Mouse (Mus musculus) forebrain, embryonic 11.5 days (tissue): ENCODE results near the gene Gm20388. TPM values are rescaled to one million over a fixed set of nuclear protein-coding genes. Genes with fewer than 3 reads are reported as not detected.
"Not testable (repeated sequence)": the region's sequence is repeated elsewhere in the genome, so short reads cannot be mapped to it uniquely, and the experiment has no call there.

Source experiments
- ATAC-seq: fragments of 200-750 bp; cut with Nextera tagmentation; replicated peaks from 2 replicates; pipeline ENCODE4 v1.8.0; 2017; ENCODE audit warnings: moderate TSS enrichment; ENCODE audit not compliant: low FRiP score
- DNase-seq: peaks from one replicate; pipeline ENCODE4 v3.0.0-alpha.2; 2017; ENCODE audit warnings: low spot score
- H3K27ac ChIP-seq: fragments of 300-500 bp; sonication (generic); 2 replicates; pipeline ENCODE4 v1.5.1; 2014; ENCODE audit warnings: low read depth, low read length
- H3K27me3 ChIP-seq: fragments of 300-500 bp; sonication (generic); 2 replicates; pipeline ENCODE4 v1.6.1; 2014; ENCODE audit warnings: mild to moderate bottlenecking, low read length, mixed read lengths; ENCODE audit not compliant: control insufficient read depth, insufficient read depth
- H3K36me3 ChIP-seq: fragments of 300-500 bp; sonication (generic); 2 replicates; pipeline ENCODE4 v1.6.1; 2014; ENCODE audit warnings: mild to moderate bottlenecking, low read length, moderate library complexity, mixed read lengths; ENCODE audit not compliant: control insufficient read depth, insufficient read depth
- H3K4me1 ChIP-seq: fragments of 300-500 bp; sonication (generic); replicated peaks from 2 replicates; pipeline ENCODE4 v1.6.1; 2014; ENCODE audit warnings: low read length, mixed read lengths; ENCODE audit not compliant: control insufficient read depth, insufficient read depth
- H3K4me2 ChIP-seq: fragments of 300-500 bp; sonication (generic); 2 replicates; pipeline ENCODE4 v1.6.1; 2014; ENCODE audit warnings: low read depth, mild to moderate bottlenecking, low read length, moderate library complexity, mixed read lengths; ENCODE audit not compliant: severe bottlenecking
- H3K4me3 ChIP-seq: fragments of 300-500 bp; sonication (generic); 2 replicates; pipeline ENCODE4 v1.5.1; 2014; ENCODE audit warnings: low read depth, low read length
- H3K9ac ChIP-seq: fragments of 300-500 bp; sonication (generic); 2 replicates; pipeline ENCODE4 v1.6.1; 2014; ENCODE audit warnings: low read length
- H3K9me3 ChIP-seq: fragments of 300-500 bp; sonication (generic); 2 replicates; pipeline ENCODE4 v1.6.1; 2016; ENCODE audit warnings: low read length, mixed read lengths; ENCODE audit not compliant: control insufficient read depth
- WGBS: fragments of 180-500 bp; shearing (Covaris S2); extraction: QIAGEN DNeasy Blood & Tissue Kit; methylation state at CpG from one replicate; pipeline ENCODE4 v1.1.7; 2014; 5-methylcytosine and 5-hydroxymethylcytosine counted together
- polyA plus RNA-seq: library from polyadenylated mRNA; unstranded; fragments of >200 nt; fragmentation: Nextera tagmentation; extraction: Ambion mirVana; gene quantifications from 2 replicates; pipeline ENCODE4 v1.2.1, GENCODE M21; 2014

Gene Gm20388
- polyA plus RNA-seq, 1 experiment from 2014 or later = not detected

DNA sequence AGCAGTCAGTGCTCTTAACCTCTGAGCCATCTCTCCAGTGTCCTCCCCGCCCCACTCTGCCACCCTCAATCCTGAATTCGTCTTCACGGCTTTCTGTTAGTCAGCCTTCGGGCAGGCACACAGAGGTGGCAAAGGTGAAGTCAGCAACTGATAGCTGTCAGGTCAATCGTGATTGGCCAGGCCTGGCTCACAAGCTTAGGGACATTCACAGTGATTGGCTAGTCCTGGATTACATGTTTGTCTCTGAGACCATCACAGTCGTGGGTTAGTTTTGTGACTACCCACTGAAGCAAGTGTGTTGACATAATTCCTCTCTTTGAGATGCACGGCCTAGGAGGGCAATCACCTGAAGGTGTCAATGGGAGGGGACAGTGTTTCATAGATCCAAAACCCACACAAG, 3542.7 kb downstream of the Gm20388 start:
- Histone ChIP-seq H3K27me3 (no peaks in the 10 kb centered on the region), H3K4me3 (no peak overlapping the region), H3K4me1 (no peaks in the 10 kb centered on the region), H3K9me3 (no peaks in the 10 kb centered on the region), H3K36me3 (no peaks in the 10 kb centered on the region; the same call in 1 of the 2 replicates), H3K27ac (no peak overlapping the region), H3K9ac (no peak overlapping the region), H3K4me2 (no peak overlapping the region)
- WGBS = 85% methylated on average over 7 of the region's 7 CpGs
- ATAC-seq (no peak), DNase-seq (no peak)

DNA sequence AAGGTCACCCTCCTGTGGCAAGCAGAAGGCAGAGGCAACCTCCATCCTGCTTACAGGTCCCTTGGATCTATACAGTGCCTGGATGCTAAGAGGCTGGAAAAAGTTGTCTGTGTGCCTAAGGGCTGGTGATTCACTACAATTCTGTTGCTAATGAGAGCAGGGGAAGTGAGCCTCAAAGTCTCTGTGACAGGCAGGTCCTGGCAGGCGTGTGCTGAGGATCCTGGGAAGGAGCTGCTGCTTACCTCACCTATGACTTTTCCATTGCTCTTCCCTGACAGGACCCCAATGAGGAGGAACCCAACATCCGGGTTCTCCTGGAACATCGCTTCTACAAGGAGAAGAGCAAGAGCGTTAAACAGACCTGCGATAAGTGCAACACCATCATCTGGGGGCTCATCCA, 3543.3 kb downstream of the Gm20388 start:
- H3K4me1 ChIP-seq = no peaks in the 10 kb centered on the region
- no peaks in the 10 kb centered on the region; the same call in 1 of the 2 replicates for H3K36me3 ChIP-seq
- no peaks in the 10 kb centered on the region for H3K27me3 ChIP-seq
- ATAC-seq = no peak
- H3K9ac ChIP-seq = no peak overlapping the region
- 81% methylated on average over 5 of the region's 5 CpGs for WGBS
- H3K27ac ChIP-seq = no peak overlapping the region
- no peak overlapping the region for H3K4me2 ChIP-seq
- no peaks in the 10 kb centered on the region for H3K9me3 ChIP-seq
- no peak overlapping the region for H3K4me3 ChIP-seq
- no peak for DNase-seq

DNA sequence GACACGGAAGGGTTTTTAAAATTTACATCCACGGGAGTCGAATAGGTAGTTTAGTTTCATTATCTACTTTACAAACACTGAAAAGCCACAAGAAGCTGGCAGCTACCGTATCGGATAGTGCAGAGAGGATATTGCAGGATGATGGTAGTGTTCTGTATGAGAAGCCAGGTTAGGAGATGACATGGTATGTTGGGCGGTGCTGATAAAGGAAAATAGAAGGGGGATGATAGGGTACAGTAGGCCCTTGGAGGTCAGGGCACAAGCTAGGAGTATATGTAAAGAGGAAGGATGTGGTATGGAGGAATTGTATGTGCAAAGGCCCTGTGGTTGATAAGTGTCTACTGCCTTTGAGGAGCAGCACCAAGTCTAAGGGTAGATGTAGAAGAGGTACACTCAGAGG, 3543.9 kb downstream of the Gm20388 start:
- Histone ChIP-seq H3K4me1 (no peaks in the 10 kb centered on the region), H3K36me3 (peaks cover 2% of the 10 kb centered on the region; the same call in 1 of the 2 replicates), H3K4me2 (no peak overlapping the region), H3K27ac (no peak overlapping the region), H3K9ac (no peak overlapping the region), H3K27me3 (no peaks in the 10 kb centered on the region), H3K4me3 (no peak overlapping the region), H3K9me3 (no peaks in the 10 kb centered on the region)
- no peak for ATAC-seq
- no peak for DNase-seq
- 94% methylated on average over 6 of the region's 6 CpGs for WGBS

DNA sequence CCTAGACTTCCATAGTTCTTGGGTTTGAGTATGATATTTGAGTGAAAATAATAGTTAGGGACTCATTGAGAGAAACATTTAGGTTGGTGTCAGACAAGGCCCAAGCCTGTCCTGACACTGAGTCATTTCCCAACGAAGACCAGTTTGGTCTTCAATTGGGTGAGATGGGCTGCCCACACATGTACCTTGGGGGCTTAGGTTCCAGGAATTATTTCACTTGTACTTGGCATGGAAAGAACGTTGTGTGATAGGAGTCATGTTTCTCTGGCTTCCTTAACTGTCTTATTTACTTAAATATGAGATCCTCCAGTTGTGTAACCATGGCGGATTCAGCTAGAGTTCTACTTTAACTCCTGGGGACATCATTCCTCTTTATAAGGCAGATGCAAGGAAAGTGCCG, 3553.0 kb downstream of the Gm20388 start:
- no peaks in the 10 kb centered on the region for H3K27me3 ChIP-seq
- no peaks in the 10 kb centered on the region for H3K9me3 ChIP-seq
- H3K4me2 ChIP-seq = no peak overlapping the region
- H3K9ac ChIP-seq = no peak overlapping the region
- no peak overlapping the region for H3K27ac ChIP-seq
- no peaks in the 10 kb centered on the region for H3K4me1 ChIP-seq
- no peak overlapping the region for H3K4me3 ChIP-seq
- ATAC-seq = no peak
- DNase-seq = no peak
- peaks cover 4% of the 10 kb centered on the region; the same call in 1 of the 2 replicates for H3K36me3 ChIP-seq
- 94% methylated on average over 4 of the region's 4 CpGs for WGBS

DNA sequence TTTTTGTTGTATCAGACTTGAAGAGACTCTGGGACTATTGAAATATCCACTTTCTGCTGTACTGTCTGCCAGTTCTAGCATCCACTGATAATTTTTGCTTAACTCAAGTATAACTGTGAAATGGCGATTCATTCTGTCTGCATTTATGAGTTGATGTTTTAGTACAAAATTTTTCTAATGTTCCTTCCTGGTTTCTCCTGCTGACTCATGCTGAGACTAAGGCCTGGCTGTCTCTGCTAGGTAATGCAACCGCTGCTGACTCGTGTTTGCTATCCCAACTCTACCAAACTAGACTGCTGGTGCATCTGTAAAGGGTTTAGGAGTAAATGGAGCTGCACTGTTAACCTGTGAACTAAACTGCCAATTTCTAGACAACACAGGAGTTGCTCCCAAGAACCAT, 3556.8 kb downstream of the Gm20388 start:
- Histone ChIP-seq H3K4me1 (no peaks in the 10 kb centered on the region), H3K36me3 (no peaks in the 10 kb centered on the region), H3K9ac (no peak overlapping the region), H3K4me3 (no peak overlapping the region), H3K27me3 (no peaks in the 10 kb centered on the region), H3K4me2 (no peak overlapping the region), H3K9me3 (no peaks in the 10 kb centered on the region), H3K27ac (no peak overlapping the region)
- 80% methylated on average over 3 of the region's 3 CpGs for WGBS
- no peak for DNase-seq
- no peak for ATAC-seq

DNA sequence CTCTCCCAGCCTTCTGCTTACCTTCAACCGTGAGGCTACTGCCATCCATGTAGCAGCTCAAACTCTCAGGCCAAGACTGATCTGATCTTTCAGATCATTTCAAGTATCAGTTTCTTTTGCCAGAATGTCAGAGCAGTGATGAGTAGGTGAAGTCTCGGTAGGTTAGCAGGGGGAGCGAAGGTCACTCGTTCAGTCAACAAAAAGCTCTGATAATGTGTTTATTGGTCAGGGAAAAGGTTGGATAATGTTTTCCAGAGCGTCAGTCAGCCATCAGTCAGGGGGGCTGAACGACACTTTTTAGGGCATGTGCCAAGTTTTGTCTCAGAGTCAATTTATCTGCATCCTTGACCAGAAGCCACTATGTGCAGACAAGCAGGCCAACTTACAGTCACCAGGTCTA, 3562.3 kb downstream of the Gm20388 start:
- not testable (repeated sequence) for H3K4me2 ChIP-seq, H3K36me3 ChIP-seq, H3K4me1 ChIP-seq, H3K27ac ChIP-seq, ATAC-seq, H3K9ac ChIP-seq, H3K27me3 ChIP-seq, H3K9me3 ChIP-seq, H3K4me3 ChIP-seq
- peak; percentile 13 for DNase-seq
- WGBS = 81% methylated on average over 6 of the region's 6 CpGs

DNA sequence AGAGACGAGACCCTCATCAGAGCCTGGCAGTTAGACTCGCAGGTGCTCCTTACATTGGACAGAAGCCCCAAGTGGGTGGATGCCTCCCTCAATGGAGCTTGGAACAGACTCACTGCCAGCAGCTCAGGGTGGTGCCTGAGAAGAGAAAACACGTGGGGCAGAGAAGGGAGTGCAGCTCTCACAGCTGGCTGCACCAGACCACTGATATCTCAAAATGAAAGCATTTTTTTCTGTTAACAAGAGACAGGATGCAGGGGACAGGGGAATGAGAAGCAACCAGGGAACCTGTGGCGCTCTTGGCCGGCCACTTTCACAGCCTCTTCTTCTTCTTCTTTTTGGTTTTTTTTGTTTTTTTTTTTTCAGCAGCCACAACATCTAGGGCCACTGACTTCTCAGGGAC, 3563.9 kb downstream of the Gm20388 start:
- not testable (repeated sequence) for H3K4me1 ChIP-seq, H3K4me3 ChIP-seq, H3K27ac ChIP-seq, H3K36me3 ChIP-seq, H3K4me2 ChIP-seq, H3K9me3 ChIP-seq, ATAC-seq, H3K9ac ChIP-seq, H3K27me3 ChIP-seq
- WGBS = 75% methylated on average over 5 of the region's 5 CpGs
- peak; percentile 5 for DNase-seq

DNA sequence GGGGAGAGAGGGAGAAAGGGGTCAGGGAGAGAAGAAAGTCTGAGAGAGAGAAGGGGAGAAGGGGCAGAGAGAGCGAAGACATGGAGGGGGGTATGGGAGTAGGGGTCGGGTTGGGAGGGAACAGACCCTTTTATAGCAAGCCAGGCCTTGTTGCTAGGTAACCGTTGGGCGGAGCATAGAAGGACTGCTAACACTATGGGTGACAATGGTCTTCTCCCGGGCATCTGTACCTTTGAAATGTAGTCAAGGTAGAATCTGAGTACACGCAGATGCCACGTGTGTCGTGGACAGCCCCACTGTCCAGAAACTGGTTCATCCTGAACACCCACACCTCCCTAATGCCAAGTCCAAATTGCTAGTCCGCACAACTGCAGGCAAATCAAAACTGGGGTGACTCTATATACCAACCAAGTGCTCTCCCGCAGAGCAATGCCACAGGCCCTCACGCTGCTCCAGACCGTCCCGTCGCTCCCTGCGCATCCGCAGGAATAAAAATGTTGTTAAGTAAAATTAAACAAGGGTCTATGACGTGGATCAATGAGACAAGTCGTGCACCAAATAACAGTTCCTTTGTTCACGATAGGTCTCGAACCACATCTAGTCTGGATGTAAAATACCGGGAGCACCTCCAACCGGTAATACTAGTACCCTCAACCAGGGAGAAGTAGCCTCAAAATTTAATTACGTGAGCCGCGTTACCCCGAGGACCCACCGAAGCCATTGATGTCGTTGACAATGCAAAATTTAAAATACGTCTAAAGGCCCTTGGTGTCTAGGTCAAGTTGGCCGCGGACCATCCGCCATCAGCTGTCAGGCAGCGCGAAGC, 3566.5 kb downstream of the Gm20388 start:
- Histone ChIP-seq H3K9me3 (no peaks in the 10 kb centered on the region), H3K27ac (no peak overlapping the region; the same call in 1 of the 2 replicates), H3K27me3 (no peaks in the 10 kb centered on the region), H3K4me2 (peak overlapping the region; percentile 81), H3K4me1 (peaks cover 2% of the 10 kb centered on the region; the same call in 1 of the 2 replicates), H3K9ac (peak overlapping the region; percentile 83), H3K36me3 (peaks cover 4% of the 10 kb centered on the region; the same call in 1 of the 2 replicates), H3K4me3 (peak overlapping the region; percentile 70)
- peak; percentile 62 for DNase-seq
- peak; percentile 49; the same call in 1 of the 2 replicates for ATAC-seq
- 9% methylated on average over 34 of the region's 34 CpGs for WGBS
